Mouse (Mus musculus) T-cell, adult 2 months (primary cell): ENCODE results near the gene Gm13277.
"Not testable (repeated sequence)": the region's sequence is repeated elsewhere in the genome, so short reads cannot be mapped to it uniquely, and the experiment has no call there.

Experiments
- DNase-seq: peaks from one replicate; pipeline ENCODE4 v3.0.0; 2022; ENCODE audit warnings: low spot score

Gm13277 gene

GRCm38 (mm10) chr4:88788402-88788801 lies at the start of gene Gm13277:
Gene Gm13277, plus strand, starts transcription at chr4:88788632.
- DNase-seq, result peak; percentile 75

GRCm38 (mm10) chr4:88739036-88739435 lies 49.4 kb upstream of the Gm13277 start:
- no peak for DNase-seq

DNA sequence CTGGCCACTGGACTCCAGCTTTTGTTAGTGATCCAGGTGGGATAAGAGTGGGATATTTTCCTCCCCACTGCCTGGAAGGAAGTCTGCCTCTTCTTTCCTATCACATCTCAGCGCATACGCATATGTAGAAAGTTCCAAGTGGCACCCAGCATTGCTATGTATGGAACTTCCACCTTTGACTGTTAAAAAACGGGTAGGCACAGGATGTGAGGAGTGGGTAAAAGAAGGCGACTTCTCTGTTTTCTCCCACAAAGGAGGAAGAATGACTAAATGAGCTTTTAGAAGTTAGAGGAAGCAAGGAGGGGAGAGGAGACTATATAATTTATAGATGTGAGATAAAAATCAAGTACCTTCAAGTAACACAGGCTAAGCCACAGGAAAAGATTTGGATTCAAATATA lies 47.0 kb upstream of the Gm13277 start:
- DNase-seq, result no peak

DNA sequence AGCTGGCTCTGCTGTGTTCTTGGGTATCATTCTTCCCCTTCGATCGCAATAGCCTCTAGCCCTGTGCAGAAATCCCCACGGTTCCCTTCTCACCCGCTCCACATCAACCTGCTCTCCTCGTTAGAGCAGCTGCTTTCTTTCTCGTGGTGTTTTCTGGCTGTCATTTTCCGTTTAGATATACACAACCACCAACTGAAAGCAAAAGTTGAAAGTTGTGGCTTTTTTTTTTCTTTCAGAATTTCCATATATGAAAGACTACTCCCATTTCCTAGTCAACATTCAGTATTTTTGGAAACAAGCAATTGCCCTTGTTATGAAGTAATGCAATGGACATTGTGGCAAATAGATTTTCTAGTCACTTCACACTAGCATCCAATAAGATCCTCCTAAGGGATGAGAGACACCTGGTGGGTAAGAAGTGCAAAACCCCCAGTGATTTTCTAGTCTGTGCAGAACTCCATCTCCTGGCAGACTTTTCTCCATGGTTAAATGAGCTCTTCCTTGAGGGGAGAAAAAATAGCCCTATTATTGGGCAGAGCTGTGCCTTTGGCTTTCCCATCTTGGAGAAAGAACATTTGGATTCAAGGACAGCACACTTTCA lies 45.6 kb upstream of the Gm13277 start:
- DNase-seq, result no peak

GRCm38 (mm10) chr4:88744207-88744606 lies 44.2 kb upstream of the Gm13277 start:
- DNase-seq, result no peak

DNA sequence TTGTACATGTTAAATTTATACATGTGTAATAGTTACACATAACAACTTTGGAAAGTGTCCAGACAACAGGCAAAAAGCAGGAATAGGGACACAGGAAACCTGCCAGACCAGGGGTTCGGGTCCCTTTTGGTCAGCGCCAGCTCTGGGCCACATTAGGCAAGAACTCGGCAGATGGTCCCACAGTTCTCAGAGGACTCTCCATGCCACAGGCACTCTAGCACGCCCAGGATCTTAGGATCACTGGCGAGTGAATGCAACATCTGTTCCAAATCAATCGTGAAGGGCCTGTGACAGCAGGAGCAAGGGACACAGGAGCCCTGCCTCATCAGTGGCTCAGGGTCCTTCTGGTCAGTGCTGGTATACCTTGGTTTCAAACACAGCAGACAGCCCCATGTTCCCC lies 38.5 kb upstream of the Gm13277 start:
- no peak for DNase-seq

DNA sequence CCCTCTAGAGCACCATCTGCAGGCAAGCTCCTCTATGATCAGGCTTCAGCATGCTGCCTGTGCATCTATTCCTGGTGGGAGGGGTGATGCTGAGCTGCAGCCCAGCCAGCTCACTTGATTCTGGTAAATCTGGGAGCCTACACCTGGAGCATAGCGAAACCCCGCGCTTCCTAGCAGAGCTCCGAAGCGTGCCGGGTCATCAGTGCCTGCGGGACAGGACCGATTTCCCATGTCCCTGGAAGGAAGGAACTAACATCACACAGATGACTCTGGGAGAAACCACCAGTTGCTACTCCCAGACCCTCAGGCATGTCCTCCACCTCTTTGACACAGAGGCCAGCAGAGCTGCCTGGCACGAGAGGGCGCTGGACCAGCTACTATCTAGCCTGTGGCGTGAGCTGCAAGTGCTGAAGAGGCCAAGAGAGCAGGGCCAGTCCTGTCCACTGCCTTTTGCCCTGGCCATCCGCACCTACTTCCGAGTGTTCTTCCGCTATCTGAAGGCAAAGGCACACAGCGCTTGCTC lies 33.6 kb upstream of the Gm13277 start, which contains the start of gene Gm13271:
Gene Gm13271, plus strand, starts transcription at position 51 of the 523 bp plus-strand sequence.
- DNase-seq, result peak; percentile 56

DNA sequence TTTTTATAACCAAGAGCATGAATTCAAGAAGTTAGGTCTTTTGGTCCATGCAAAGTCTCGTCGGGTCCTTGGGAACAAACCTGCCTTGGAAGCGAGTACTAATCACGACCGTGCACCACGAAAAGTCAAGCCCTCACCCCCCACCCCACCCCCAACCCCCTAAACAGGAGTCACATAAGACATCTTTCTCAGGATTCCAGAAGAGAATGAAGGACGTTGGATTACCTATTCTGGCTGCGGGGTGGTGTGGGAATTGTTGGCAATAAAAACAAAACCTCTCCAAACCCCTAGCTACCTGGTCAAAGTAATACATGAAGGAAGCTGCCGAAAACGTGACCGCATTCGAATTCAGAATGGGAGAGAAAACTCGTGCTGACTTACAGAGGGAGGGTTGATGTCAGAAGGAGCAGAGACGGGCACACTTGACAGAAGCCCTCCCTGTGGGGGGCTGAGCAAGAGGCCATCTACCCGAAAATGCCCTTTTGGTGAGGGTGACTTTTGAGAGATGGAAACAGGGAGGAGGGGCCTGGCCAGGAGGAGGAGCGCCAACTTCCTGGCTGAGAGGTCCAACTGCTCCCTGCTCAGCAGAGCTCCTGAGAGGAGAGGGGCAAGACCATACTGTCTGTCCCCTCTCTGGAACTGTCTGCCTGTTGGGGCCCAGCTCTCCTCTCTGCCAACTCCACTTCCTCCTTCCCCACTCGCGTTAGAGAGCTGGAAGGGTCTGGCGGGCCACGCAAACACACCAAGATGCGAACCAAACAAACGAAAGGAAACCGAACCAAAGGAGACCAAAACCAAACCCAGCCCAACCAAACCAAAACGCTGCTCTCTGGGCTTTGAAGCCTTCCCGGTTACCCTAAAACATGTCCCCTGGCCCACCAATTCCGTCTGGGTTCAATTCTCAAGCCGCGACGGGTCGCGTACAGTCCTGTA lies 31.6 kb upstream of the Gm13277 start:
- not testable (repeated sequence) for DNase-seq

DNA sequence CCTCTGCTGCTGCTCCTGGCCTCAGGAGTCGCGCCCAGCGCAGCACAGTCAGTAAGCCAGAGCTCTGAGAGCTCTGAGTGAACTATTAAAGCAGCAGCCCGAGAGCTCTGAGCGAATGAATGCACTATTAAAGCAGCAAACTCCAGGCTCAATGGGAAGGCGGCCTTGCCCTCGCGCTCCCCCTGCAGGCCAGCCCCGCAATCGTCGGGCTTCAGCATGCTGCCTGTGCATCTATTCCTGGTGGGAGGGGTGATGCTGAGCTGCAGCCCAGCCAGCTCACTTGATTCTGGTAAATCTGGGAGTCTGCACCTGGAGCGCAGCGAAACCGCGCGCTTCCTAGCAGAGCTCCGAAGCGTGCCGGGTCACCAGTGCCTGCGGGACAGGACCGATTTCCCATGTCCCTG lies 30.8 kb upstream of the Gm13277 start:
- peak; percentile 88 for DNase-seq

- DNase-seq, result not testable (repeated sequence)
Observed at GRCm38 (mm10) chr4:88758751-88759150, 29.7 kb upstream of the Gm13277 start.

GRCm38 (mm10) chr4:88759610-88760268 lies 28.7 kb upstream of the Gm13277 start, which contains the start of gene Gm13283:
Gene Gm13283, plus strand, starts transcription at chr4:88760119.
- peak; percentile 21 for DNase-seq

DNA sequence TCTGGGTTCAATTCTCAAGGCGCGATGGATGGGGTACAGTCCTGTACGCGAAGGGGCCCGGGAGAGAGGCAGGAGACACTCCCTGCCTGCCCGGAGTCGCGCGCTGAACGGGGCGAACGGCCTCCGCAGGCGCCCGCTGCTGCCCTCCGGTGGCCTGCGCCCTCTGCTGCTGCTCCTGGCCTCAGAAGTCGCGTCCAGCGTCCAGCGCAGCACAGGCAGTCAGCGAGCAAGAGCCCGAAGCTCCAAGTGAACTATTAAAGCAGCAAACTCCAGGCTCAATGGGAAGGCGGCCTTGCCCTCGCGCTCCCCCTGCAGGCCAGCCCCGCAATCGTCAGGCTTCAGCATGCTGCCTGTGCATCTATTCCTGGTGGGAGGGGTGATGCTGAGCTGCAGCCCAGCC lies 28.0 kb upstream of the Gm13277 start:
- peak; percentile 55 for DNase-seq

- peak; percentile 75 for DNase-seq
Observed at GRCm38 (mm10) chr4:88761776-88762175, 26.7 kb upstream of the Gm13277 start.

GRCm38 (mm10) chr4:88762341-88762740 lies 26.1 kb upstream of the Gm13277 start:
- not testable (repeated sequence) for DNase-seq

GRCm38 (mm10) chr4:88763384-88764018 lies 24.9 kb upstream of the Gm13277 start:
- peak; percentile 30 for DNase-seq

GRCm38 (mm10) chr4:88773534-88773933 lies 14.9 kb upstream of the Gm13277 start, which contains the start of gene Gm13290:
Gene Gm13290, plus strand, starts transcription at chr4:88773834.
- DNase-seq, result not testable (repeated sequence)

GRCm38 (mm10) chr4:88776622-88777021 lies 11.8 kb upstream of the Gm13277 start, which contains the start of gene Gm13289:
Gene Gm13289, plus strand, starts transcription at chr4:88776922.
- not testable (repeated sequence) for DNase-seq

DNA sequence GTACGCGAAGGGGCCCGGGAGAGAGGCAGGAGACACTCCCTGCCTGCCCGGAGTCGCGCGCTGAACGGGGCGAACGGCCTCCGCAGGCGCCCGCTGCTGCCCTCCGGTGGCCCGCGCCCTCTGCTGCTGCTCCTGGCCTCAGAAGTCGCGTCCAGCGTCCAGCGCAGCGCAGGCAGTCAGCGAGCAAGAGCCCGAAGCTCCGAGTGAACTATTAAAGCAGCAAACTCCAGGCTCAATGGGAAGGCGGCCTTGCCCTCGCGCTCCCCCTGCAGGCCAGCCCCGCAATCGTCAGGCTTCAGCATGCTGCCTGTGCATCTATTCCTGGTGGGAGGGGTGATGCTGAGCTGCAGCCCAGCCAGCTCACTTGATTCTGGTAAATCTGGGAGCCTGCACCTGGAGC lies 8.9 kb upstream of the Gm13277 start, which contains the start of gene Gm13272:
Gene Gm13272, plus strand, starts transcription at position 301 of the 400 bp plus-strand sequence.
- not testable (repeated sequence) for DNase-seq

- not testable (repeated sequence) for DNase-seq
Observed at GRCm38 (mm10) chr4:88780320-88780719, 8.1 kb upstream of the Gm13277 start.

DNA sequence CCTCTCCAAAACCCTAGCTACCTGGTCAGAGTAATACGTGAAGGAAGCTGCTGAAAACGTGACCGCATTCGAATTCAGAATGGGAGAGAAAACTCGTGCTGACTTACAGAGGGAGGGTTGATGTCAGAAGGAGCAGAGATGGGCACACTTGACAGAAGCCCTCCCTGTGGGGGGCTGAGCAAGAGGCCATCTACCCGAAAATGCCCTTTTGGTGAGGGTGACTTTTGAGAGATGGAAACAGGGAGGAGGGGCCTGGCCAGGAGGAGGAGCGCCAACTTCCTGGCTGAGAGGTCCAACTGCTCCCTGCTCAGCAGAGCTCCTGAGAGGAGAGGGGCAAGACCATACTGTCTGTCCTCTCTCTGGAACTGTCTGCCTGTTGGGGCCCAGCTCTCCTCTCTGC lies 6.6 kb upstream of the Gm13277 start, which contains the start of gene Ifnz:
Gene Ifnz, plus strand, starts transcription at position 301 of the 400 bp plus-strand sequence.
- DNase-seq, result not testable (repeated sequence)

DNA sequence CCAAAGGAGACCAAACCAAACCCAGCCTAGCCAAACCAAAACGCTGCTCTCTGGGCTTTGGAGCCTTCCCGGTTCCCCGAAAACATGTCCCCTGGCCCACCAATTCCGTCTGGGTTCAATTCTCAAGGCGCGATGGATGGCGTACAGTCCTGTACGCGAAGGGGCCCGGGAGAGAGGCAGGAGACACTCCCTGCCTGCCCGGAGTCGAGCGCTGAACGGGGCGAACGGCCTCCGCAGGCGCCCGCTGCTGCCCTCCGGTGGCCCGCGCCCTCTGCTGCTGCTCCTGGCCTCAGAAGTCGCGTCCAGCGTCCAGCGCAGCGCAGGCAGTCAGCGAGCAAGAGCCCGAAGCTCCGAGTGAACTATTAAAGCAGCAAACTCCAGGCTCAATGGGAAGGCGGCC lies 6.1 kb upstream of the Gm13277 start:
- not testable (repeated sequence) for DNase-seq
